Mouse (Mus musculus): Measurements from ENCODE around the gene Pmm1. TPM values are rescaled to one million over a fixed set of nuclear protein-coding genes. Genes with fewer than 3 reads are reported as not detected.
A peak's percentile ranks its signal among the peaks of the same experiment; 100 is the strongest.
"Not testable (repeated sequence)": the region's sequence is repeated elsewhere in the genome, so short reads cannot be mapped to it uniquely, and the experiment has no call there.

The Pmm1 gene
- total RNA-seq, 2 experiments from 2014 or later, result 22.0 to 31.4 TPM

DNA sequence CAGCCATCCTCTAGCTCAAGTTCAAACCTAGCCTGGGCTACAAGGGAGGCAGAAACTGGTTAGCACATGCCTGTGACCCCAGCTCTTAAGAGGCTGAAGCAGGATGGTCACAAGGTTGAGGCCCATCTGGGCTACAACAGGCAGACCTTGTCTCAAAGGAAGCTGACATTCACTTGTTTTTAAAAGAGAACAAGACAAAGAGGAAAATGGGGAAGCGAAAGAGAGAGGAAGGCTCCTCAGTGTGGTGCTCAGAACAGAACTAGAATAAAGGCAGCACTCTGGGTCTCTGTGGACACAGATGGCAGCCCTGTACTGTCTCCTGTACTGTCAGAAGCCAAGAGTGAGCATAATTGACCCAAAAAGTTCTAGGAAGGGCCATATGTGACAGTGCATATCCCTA lies 26.7 kb downstream of the Pmm1 start:
- intact Hi-C loops (cut with DNase I), result no loop called here

DNA sequence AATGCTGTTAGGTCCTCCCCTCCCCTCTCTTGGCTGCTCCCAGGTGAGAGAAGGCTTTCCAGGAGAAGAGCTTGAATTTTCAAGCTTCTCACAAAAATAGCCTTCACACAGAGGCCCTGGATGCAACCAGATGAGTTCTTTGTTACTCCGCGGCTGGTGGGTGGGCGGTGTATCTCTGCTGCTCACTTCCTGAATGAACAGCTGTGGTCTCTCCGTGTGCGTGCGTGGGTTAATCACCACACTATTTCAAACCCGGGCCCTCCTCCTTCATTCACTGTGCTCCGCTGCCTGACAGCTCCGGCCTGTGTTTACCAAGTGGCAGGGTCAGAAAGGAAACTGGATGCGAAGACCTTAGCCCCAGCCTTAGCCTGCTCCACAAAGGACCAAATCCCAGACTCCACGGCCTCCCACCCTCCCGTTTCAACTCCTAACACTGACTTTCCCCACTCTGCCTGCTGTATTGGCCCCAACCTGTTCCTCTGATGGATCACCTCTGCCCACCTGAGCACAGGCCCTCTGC lies 27.7 kb downstream of the Pmm1 start:
- intact Hi-C loops (cut with DNase I), result no loop called here
- peak; percentile 41 to 50 for DNase-seq

More for the DNA sequence above, 26.7 kb downstream of the Pmm1 start:
- DNase-seq, result no peak

DNA sequence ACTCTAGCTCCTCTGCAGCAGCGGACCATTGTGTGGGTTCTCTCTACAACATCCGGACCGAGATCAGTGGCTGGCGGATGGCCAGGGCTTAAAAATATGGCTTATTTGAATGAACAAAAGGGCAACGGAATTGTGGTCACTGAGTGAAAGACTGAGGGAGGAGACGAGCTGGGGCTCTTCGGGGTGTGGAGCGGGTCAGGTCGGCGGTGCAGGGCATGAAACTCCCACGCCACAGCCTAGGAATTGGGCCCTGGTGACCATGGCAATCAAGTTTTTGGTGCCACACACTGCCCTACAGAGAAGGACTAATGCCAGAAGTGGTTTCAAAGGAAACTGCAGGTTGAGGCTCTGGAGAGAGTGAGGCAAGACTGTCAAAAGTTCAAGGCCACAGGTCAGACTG lies 32.5 kb downstream of the Pmm1 start:
- peak; percentile 59 to 66 for DNase-seq

DNA sequence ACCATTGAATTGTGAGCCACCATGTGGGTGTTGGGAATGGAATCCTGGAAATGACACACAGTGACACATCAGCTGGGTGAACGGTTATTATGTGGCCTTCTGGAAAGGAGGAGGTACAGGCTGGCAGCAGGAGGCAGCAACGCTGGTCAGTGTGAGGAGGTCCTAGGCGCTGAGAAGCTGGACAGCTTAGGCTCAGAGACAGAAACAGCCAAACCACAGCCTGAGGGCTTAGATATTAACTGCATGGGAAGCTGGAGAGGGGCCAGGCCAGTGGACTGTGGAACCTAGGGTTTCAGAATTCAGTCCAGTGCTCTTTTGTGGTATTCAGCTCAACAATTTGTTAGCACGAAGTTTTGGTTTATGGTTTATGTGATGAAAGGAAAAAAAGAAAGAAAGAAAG lies 33.0 kb downstream of the Pmm1 start:
- intact Hi-C loops (cut with DNase I), result no loop called here
- DNase-seq, result no peak

More for the DNA sequence above, 32.5 kb downstream of the Pmm1 start:
- intact Hi-C loops (cut with DNase I), result no loop called here

DNA sequence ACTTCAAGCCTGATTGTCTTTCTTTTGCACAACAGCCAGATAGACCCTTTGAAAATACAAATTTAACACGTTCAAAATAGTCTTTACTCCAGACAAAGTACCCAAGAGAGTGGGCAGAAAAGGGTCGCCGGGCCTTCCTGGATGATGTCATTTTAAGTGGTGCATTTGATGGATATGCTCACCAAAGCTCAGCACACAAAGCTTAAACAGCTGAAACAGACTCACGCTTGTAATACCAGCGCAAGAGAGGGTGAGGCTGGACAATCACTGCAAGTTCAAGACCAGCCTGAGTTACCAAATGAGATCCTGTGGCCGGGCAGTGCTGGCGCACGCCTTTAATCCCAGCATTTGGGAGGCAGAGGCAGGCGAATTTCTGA lies 34.3 kb downstream of the Pmm1 start:
- DNase-seq, result no peak
- intact Hi-C loops (cut with DNase I), result no loop called here

DNA sequence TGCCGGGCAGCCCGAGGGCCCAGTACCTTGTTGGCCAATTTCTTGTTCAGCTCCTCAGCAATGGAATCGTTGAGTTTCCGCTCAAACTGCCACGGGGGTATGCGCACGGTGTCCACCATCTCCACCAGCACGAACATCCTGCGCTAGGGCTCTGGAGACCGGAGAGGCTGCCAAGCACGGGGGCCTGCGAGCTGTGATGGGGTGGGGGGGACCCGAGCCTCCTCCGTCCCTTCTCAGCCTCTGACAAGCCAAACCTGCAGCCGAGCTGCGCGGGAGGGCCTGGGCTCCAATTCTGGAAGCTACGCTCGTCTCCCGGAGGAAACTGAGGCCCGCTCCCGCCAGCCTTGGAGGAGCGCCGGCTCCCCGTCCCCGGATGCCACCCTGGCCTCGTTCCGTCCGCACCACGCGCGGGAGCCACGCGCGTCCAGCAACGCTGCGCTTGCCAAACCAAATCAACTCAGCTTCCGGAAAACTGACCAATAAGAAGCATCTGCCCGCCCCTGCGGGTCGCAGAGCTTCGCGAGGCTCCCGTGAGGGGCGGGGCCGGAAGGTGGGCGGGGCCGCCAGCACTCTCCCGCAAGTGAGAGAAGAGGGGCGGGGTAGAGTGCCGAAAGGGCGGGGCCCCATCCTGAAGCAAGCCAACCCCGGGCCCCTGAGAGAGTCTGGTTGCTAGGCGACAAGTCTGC lies 34.8 kb downstream of the Pmm1 start, which contains the start of gene Polr3h:
TSS of gene Polr3h (minus strand) at position 481 of the 686 bp plus-strand sequence.
- peak; percentile 96 for DNase-seq
- intact Hi-C loops (cut with DNase I), result no loop called here

DNA sequence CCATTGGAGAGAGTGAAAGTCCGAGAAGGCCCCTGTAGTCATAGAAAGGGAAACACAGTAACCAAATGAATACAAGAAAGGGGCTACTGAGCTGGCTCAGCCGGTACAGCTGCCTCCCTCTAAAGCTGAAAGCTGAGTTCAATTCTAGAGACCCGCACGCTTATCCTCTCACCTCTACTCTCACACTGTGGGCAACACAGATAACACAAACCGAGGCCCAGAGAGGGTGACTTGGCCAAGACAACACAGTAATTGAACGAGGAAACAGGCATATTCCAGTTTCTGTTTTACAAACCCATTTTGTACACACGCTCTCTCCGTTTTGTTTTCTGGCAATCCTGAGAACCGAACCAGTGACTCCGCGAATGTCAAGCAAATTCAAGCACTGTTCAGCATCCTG lies 35.8 kb downstream of the Pmm1 start:
- intact Hi-C loops (cut with DNase I), result no loop called here
- no peak for DNase-seq

DNA sequence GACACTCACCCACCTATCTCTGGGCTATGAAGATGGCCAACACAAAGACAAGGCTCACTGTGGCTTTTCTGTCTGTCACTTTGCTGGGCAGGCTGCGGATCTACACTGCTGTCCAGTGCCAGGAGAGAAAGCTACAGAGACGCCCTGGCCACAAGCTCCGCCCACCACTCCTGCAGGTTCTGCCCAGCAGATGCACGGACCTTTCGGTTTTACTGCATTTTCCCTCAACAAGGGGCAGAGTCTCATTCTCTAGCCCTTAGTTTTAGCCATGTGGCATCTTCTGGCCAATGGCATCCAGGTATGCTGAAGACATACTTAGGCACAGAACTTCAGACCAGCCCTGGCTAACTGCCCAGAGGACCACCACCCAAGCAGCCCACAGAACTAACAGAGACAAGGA lies 39.5 kb downstream of the Pmm1 start:
- no peak for DNase-seq
- intact Hi-C loops (cut with DNase I), result no loop called here

DNA sequence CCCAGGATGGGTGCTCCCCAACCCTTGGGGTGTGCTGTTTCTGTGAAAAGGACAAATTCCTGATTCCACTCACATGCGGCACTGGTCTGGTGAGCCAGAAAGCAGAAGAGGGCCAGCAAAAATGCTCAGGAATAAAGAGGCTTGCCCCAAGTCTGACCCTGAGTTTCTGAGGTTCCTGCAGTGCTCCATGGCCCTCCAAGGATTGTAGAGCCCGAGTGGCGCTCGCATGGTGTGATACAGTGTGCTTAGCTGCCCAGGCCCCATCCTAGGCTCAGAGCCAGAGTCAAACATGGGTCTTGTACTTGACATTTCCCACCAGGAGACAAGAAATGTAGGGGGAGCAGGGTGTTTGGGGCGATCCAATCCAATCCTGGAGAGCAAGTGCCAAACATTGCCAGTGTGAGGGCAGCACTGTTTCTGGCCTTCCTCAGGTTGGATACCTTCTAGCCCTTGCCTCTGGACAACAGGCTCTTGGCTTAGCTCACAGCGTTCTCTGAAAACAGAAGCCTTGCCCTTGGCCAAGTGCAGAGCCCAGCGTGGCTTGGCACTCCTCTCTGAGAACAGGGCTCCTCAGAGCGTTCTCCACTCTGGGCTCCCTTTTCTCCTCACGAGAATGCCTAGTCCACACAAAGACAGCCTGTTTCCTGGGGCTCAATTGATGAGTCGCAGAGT lies 40.0 kb downstream of the Pmm1 start:
- DNase-seq, result no peak
- intact Hi-C loops (cut with DNase I), result no loop called here

DNA sequence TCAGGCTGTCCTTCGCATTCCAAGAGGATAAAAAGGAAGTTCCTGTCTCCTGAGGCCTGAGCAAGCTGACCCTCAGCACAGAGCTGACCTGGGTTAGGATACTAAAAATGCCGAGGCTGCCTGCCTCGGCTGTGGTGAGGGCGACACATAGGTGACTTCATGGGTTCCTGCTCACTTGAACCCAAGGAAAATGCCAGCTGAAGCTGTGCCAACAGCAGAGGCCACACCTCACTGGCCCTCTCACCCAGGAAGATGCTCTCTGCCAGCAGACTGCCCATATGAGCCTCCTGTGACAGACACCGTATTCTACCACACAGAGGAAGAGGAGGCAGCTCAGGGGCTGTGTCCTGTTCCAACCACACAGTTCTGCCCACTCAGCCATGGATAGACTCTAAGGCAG lies 41.7 kb downstream of the Pmm1 start:
- intact Hi-C loops (cut with DNase I), result loop anchor here (5.0 kb wide), 1 partner anchor 177 kb away; no protein-coding TSS in a partner anchor
- DNase-seq, result no peak

DNA sequence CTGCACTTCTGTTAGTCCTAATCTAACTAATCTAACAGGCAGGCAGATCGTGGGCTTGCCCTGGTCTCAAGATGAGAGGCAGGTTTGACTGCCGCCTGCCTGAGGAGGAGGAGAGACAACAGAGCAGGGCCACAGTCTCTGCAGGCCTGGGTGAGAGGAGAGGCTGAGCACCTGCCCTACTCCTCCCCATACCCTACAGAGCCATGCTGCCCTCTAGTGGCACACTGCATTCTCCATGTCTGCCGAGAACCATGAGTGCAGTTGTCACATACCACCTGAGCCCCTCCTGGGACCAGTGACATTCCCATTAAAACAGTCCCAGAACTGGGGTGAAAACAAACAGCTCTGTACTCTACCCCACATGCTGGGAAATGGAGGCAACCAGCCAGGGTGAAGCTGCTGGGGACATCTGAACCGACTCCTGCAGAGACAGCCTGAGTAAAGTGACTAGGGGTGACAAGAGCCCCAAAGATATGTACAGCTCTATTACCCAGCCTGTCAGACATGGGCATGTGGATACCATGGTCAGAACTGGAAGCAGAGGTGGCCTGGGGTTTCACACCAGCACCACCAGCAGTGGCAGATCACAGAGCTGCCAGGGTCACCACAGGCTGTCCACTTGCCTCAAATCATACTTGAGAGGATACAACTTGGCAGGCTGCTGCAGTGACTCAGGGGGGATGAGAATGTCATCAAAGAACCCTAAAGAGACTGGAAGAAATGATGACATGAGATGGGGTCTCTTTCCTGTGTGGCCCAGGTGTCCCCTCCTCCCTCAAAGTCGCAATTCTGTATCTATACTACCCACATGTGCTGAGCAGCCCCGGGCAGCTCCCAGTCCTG lies 42.9 kb downstream of the Pmm1 start:
- intact Hi-C loops (cut with DNase I), result loop anchor here (5.0 kb wide), 1 partner anchor 176 kb away; no protein-coding TSS in a partner anchor
- DNase-seq, result peak; percentile 77 to 87

DNA sequence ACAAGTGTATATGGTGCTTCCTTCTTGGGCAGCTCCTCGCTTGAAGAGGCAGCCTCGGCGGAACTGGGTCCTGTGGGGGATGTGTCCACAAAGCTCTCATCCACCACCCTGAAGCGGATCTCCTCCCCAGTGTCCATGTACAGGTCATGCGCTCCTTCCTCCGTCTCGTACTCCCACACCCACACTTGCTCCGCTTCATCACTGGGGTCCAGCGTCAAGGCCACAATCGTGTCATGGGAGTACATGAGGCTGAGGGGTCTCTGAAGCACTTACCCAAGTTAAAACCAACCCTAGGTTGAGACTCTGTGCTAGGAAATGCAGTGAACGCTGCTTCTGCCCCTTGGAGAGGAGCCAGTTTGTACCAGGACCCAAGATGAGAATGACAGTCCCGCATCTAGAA lies 43.5 kb downstream of the Pmm1 start:
- intact Hi-C loops (cut with DNase I), result loop anchor here (5.0 kb wide), 1 partner anchor 175 kb away; no protein-coding TSS in a partner anchor

DNA sequence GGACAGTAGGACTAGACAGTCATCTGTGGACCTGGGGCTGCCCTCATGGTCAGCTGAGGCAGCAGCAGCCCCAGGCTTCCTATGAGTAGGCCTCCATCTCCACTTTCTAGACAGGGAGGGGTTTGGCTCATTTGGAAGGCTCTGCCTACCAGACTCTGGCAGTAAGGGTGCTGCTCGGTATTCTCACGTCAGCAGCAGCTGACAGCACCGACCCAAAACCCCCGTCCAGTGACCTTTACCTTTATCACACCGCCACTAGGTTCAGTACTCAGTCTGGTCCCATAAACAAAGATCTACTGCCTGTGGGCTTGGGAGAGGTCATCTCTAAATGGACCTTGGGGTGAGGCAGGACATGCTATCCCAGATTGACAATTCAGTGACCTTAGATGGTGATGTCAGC lies 45.1 kb downstream of the Pmm1 start:
- intact Hi-C loops (cut with DNase I), result loop anchor here (5.0 kb wide), 1 partner anchor 173 kb away; no protein-coding TSS in a partner anchor
- DNase-seq, result peak in 1 of 2 experiments; percentile 40

More for the DNA sequence above, 43.5 kb downstream of the Pmm1 start:
- DNase-seq, result no peak

DNA sequence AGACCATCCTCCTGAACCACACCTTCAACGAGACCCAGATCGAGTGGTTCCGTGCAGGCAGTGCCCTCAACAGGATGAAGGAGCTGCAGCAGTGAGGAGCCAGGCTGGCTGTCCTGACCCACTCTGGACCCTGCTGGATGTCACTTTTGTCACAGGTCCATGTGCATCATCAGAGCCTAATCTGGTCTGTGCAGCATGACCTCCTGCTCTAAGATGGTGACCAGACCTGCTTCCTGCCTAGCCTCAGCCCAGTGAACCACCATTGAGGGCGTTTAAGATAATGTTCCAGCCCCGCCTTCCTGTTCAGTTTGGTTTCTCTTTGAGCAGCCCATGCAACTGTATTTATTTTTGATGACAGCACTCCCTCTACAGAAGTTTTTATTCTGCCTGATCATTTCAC lies 46.1 kb downstream of the Pmm1 start:
- intact Hi-C loops (cut with DNase I), result loop anchor here (5.0 kb wide), 1 partner anchor 172 kb away; no protein-coding TSS in a partner anchor
- no peak for DNase-seq

DNA sequence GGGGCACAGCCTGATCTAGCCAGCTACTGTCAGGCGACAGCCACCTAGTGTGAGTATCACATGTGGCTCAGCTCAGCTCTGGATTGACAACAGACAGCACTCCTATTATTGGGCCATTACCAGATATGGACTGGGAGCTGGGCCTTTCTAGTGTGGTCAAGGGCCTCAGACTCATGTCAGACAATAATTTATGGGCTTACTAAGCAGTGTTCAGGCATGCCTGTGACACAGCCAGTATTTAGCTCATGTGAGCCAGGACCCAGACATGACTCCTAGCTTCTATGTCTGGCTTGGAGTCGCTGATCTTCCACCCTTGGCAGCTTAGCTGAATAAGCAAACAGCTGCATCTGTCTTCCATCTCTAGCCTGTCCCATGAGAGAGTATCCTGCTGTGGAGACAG lies 48.2 kb downstream of the Pmm1 start:
- intact Hi-C loops (cut with DNase I), result no loop called here
- peak in 1 of 2 experiments; percentile 45 for DNase-seq

DNA sequence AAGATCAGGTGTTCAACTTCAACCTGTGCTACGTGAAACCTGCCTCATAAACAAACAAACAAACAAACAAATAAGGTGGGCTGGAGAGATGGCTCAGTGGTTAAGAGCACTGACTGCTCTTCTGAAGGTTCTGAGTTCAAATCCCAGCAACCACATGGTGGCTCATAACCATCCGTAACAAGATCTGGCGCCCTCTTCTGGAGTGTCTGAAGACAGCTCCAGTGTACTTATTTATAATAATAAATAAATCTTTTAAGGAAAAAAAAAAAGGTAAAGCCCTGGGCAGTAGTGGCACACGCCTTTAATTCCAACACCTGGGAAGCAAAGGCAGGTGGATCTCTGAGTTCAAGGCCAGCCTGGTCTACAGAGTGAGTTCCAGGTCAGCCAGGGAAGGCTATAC lies 52.0 kb downstream of the Pmm1 start:
- intact Hi-C loops (cut with DNase I); DNase-seq: not testable (repeated sequence)

DNA sequence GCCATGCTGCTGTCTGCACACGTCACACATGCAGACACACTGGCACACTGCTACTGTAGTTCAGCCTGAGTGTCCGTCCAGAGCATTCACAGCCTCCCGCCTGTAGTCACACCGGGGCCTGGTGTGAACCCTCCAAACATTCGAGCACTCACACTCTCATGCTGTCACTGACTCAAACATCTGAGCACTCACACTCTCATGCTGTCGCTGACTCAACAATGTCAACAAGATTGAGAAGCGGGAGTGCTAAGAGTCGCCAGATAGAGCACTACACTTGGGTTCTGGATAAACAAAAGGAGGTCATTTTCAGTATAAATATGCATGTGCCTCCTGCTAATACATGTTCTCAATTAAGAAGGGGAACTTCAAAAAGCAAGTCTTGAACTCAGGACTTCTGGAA lies 52.8 kb downstream of the Pmm1 start:
- intact Hi-C loops (cut with DNase I), result no loop called here
- no peak for DNase-seq

DNA sequence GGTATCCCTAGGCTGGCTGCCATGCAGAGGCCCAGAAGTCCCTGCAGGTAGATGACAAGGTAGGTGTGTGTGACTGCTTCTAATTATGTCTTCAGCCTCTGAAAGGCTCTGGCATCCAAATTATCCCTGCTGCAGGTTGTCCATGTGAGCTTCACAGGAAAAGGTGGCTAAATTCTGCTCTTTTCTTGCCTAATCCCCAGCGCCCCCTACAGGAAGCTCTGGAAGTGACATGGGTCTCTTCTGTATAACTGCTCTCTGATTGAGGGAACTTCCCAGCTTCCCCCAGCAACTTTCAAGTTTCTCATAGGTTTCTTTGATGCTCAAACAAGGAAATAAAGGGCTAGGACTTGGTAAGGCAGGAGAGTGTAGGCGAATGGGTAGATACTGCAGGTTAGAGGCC lies 55.8 kb downstream of the Pmm1 start:
- peak; percentile 63 to 86 for DNase-seq
- intact Hi-C loops (cut with DNase I), result loop anchor here (1.0 kb wide), 1 partner anchor 74 kb away; no protein-coding TSS in a partner anchor

Data from heart, postnatal 10 days (tissue).